Mouse (Mus musculus): ENCODE results near the gene Cideb.

The Cideb gene

DNA sequence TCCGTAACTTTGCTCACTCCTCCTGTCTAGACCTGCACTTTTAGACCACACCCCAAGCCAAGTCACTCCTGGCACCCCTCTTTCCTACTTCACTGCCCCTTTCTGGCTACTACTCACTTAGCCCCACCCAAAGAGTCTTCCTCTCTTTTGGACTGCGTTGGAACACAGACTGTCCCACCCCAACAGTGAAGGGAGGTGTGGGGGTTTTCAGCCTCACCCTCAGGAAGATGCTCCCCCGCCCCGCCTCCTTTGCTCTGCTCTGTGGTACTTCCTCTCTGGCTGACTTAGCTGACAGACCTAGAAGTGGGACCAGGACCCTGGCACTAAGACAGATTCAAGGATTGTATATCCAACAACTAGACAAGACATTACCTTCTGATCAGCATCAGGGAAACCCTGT lies 7.4 kb upstream of the Cideb start, which contains the start of gene Ltb4r1:
Gene Ltb4r1 (plus strand): TSS at position 267 of the 400 bp plus-strand sequence.
- no peak for DNase-seq (ENCODE audit: low read depth, low spot score)

DNA sequence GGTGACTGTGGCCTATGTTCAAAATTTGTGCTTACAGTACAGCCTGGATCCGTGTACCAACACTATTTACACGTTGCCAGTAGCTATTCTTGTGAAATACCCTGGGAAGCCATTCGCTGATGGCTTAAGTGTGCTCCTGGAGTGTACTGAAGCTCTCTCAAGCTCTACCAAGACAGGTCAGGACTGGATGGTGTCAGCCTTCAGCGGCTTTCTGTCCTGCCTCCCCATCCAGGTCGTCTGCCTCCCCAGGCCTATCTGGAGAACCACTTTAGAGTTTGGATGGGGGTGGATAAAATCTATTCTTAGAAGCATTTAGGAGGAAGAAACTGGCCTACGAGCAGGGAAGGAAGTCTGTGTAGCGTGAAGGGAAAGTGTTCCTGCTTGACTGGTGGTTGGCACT lies 4.9 kb upstream of the Cideb start:
- DNase-seq (ENCODE audit: low read depth, low spot score): no peak

DNA sequence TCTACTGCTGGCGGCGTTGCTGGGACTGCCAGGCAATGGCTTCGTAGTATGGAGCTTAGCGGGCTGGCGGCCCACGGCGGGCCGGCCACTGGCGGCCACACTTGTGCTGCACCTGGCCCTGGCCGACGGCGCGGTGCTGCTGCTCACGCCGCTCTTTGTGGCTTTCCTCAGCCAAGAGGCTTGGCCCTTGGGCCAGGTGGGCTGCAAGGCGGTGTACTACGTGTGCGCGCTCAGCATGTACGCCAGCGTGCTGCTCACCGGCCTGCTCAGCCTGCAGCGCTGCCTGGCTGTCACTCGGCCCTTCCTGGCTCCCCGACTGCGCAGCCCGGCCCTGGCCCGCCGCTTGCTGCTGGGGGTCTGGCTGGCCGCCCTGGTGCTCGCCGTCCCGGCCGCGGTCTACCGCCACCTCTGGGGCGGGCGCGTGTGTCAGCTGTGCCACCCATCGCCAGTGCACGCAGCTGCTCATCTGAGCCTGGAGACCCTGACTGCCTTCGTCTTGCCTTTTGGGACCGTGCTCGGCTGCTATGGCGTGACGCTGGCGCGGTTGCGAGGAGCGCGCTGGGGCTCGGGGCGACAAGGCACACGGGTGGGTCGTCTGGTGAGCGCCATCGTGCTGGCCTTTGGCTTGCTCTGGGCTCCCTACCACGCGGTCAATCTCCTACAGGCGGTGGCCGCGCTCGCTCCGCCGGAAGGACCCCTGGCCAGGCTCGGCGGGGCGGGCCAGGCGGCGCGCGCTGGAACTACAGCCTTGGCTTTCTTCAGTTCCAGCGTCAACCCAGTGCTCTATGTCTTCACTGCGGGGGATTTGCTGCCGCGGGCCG lies 4.0 kb upstream of the Cideb start:
- no peak for DNase-seq (ENCODE audit: low read depth, low spot score)

DNA sequence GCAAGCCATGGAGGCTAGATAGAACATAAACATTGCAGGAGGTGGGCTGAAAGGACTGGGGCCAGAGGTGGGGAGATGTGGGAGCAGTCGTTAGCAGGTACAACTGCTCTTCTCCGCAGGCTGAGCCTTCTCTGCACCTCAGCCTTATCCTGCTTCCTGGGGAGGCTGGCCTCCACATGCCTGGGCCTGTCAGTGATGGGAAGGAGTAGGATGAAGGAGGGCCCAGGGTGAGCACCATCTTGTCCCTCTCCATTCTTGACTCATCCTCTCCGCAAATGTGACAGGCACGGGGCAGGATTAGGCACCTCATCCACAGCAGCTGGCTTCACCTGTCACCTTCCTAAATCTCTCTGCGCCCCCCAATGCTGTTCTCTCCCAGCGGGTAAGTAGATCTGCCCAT lies 2.9 kb upstream of the Cideb start, which contains the start of gene Ltb4r2:
Gene Ltb4r2 (plus strand): TSS at position 266 of the 400 bp plus-strand sequence.
- no peak for DNase-seq (ENCODE audit: low read depth, low spot score)

DNA sequence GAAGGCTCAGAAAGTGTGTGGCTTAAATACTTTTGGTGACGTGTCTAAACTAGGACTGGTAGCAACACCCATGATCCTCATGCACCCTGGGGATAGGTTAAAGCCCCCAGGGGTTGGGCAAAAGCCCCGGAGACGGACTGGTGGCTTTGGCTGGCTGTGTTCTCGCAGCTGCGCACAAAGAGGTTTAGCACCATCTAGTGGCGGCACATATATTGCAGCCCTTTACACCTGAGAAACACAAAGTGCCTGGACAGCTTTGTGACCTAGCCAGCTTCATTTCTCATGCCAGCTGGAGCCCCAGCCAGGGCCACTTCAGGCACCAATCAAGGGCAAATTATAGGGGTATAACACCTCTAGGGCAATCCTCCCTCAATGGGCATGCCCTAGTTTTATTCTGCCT lies 1.9 kb upstream of the Cideb start:
- peak; percentile 60 for DNase-seq (ENCODE audit: low read depth, low spot score)

DNA sequence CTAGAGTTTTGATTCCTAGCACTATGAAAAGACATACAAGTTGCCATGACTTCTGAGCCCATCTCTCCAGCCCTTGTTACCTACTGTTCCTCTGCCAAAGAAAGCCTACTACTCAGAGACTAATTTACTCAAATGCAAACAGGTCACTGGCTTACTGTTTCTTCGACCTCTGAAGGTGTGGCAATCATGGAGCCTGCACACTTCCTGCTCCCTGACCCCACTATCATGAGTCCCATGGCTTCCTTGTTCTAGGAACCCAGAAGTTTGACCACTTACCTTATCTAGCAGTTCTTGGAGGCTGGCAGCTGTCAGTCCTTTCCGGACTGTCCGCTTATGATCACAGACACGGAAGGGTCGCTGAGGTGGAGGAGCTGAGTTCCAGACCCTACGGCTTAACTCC lies 692 bp downstream of the Cideb start:
- no peak for DNase-seq (ENCODE audit: low read depth, low spot score)

DNA sequence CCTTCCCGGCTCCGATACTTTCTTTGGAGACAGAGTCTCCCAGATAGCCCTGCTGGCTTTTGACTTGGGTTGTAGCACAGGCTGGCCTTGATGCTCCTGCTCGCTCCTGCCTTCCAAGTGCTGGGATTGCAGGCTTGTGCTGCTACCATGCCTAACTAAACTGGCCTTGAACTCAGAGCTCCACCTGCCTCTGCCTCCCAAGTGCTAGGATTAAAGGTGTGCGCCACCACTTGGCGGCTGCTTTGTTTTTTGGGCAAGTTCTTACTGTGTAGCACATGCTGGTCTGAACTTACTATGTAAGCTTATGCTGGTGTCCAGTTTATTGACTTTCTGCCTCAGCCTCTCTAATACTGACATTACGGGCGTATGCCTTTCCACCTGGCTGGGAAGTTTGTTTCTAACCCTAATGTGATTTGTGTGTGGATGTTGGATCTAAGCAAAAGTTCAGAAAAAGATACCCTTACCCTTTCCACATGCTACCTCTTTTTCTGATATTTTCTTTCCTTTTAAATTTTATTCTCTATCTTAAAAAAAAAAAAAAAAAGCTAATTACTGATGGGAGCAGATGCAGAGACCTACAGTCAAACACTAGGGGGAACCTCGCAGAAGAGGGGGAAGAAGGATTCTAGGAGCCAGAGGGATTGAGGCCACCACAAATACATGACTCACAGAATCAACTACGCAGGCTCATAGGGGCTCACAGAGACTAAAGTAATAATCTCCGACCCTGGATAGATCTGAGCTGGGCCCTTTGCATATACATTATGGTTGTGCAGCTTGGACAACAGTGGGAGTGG lies 11.0 kb downstream of the Cideb start:
- no peak for DNase-seq (ENCODE audit: low read depth, low spot score)

DNA sequence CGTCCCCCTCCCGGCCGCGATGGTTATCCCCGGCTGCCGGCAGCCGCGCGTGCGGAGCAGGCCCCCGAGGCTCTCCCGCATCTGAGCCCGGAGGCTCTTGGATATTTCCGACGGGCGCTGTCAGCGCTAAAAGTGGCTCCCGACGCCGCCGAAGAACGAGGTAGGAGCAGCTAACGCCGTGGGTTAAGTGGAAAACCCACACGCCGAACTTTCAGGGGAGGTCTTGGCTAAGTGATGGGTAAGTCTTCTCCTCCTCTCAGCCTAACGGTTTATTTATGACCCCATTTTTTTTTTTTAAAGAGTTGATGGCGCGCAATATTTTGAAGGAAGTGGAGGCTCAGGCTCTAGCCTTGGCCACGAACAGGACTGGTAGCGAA lies 12.4 kb downstream of the Cideb start:
- no peak for DNase-seq (ENCODE audit: low read depth, low spot score)

DNA sequence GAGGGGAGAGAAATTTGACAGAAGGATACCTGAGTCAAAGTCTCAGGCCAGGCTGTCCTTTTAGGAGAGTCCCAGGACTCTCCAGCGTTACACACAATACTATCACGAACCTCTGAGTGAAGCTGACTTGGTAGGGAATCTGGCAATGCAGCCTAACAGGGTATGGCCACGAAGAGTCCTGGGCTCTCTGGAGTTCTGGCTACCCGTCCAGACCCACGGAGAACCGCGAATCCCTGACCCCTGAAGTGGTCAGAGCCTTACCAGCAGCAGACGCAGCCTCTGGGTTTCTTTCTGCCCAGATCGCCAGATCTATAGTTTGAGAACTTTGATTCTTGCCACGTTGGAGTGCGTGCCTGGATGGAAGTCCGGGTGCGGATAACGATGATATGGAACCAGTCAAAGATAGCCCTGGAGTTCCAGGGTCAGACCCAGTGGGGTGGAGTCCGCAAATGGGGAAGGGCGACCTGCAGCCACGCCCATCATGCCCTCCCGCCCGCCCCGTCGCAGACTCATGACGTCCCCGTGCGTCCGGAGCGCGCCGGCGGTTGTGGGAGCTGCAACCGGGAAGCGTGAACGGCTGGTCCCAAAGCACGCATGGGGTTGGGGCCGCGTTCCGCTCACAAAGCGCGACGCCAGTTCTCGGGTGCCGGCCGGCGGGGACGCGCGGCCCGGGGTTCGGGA lies 12.9 kb downstream of the Cideb start, which contains the start of the genes Dhrs1 and Nop9:
Gene Dhrs1 (minus strand): TSS at position 511 of the 681 bp plus-strand sequence.
Gene Nop9 (plus strand): TSS at position 514 of the 681 bp plus-strand sequence.
- peak; percentile 73 for DNase-seq (ENCODE audit: low read depth, low spot score)

DNA sequence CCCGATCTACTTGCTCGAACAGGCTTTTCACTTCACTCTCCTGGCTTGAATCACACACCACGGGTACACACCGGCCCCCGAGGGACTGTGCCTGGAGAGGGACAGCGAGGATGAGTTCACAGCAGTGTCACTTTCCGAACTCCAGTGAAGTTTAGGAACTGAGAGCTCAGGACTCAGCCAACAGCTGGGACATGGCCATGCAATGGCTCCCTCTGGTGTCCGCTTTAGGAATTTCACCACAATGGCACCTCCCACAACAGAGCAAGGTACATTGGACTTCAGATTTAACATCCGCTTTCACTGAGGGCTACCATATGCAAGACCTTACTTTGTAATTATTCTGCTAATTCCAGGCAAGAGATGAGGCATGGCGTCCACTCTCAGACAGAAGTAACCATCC lies 14.5 kb downstream of the Cideb start:
- peak; percentile 69 for DNase-seq (ENCODE audit: low read depth, low spot score)

DNA sequence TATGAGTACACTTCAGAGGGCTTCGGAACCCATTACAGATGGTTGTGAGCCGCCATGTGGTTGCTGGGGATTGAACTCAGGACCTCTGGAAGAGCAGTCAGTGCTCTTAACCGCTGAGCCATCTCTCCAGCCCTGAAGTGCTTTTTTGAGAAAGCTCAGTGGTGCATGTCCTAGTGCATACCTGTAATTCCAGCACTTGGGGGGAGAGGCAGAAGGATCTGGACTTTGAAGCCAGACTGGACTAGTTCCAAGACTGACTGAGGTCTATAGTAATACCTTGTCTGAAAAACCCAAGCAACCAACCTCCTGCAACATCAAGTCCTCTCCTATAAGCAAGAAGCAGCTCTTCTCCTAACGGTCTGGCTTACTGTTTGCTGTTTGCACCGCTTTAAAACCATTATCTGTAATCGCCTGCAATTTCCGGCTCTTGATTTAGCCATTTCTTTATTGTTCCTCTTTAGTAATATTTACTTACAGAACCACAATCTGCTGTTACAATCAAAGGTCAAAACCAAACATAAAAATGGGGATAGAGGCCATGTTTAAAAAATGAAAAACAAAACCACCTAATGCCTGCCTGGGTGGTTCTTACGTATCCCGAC lies 21.1 kb downstream of the Cideb start:
- DNase-seq (ENCODE audit: low read depth, low spot score): no peak

DNA sequence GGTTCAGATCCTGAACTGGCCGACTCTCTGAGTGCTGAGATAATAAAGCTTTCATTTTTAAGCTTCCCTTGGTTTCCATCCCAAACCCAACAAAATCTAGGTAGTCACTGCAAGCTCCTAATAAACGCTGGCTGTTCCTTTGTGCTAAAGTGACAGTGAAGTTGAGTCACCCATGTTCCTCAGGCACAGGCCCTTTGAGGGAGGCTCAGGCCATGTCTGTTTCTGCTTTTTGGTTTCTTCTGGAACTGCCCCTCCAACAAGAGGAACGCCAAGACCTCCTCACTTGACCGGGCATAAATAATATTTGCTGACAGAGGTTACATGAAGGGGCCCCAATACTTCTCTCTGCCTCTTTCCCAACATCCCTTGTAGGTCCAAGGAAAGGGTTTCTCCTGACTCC lies 22.5 kb downstream of the Cideb start:
- no peak for DNase-seq (ENCODE audit: low read depth, low spot score)

DNA sequence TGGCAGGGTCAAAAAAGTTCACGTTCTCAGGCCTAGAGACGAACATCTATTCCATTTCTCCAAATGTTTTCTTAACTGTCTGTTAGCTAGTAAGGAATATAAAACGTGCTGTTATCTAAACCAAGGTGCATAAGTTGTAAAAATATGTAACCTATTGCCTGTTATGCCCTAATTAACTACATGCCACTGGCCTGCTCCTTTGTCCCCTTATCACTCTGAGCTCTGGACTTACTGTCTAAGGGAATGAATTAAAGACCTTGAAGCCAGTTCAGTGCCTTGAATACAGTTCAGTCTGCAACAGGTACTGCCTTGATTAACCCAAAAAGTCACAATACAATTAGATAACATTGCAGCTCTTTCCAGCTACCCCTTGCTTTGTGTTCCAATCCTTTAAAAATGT lies 22.9 kb downstream of the Cideb start:
- no peak for DNase-seq (ENCODE audit: low read depth, low spot score)

DNA sequence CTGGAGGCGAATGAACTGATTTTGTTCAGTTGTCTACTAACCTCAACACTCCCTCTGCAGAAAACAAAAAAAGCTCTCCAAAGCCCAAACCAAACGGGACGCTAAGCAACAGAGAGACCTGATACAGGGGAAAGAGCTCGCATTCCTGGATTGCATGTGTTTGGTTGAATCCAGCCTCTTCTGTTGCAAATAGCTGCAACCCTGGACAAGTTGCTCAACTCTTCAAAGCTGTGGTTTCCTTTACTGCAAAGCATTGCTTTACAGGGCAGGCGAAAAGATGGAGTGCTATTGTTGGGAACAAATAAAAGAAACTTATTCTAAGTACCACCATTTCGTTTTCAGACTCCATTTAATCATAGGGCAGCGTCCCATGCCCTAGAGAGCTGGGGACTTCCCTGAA lies 23.4 kb downstream of the Cideb start:
- DNase-seq (ENCODE audit: low read depth, low spot score): no peak

DNA sequence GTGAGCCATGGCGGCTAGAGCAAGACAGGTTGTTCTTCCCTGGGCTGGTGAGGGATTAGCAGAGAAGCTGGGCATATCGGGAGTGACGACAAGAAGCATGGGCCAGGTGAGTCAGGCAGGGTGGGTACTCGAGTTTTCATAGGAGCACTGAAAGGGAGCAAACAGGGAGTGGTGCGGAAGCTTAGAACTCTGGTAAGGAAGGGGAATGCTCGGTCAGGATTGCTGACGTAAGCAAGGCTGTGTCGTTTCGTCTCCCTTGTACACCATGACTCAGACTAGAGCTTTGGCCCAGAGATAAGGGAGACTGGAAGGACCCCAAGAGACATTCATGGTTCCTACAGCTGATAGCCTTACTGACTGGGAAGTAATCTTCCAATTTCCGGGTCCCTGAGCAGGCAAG lies 24.4 kb downstream of the Cideb start:
- no peak for DNase-seq (ENCODE audit: low read depth, low spot score)

DNA sequence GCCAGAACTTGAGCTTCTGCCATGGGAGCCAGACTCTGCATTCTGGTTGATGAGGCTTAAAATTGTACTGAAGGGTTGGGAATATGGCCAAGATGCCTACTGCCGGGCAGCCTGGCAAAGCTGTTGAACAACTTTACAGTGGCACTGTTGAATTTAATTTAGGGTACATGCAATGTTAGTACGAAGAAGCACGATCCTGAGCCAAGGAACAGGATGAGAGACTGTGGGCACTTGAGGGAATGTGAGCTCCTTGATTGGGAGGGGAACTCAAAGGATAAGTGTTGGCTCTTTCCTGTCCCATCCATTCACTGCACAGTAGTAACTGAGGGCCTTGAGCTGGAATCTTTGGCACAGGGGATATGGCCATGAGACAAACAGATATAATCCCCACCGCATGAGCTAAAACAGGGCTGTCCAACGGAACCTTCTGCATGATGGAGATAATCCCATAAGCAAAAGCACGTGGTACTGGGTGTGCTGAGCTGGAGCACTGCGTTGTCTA lies 27.7 kb downstream of the Cideb start:
- no peak for DNase-seq (ENCODE audit: low read depth, low spot score)

DNA sequence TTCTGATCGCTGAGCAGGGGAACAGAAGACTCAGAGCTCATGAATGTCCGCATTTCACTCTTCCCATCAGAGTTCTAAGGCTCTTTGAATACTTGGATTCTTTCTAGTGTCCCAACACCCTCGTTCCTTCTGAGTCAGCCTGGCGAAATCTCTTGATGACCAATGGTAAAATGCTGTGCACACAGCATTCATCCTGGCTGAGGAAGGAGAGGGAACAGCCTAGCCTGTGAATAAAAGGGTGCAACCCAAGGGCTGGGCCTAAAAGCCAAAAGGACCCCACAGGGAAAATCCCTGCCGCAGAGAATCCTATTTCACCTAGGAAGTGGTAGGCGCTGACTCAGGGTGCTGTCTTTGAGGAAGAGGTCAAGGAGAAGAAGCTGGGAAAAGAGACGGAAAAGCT lies 28.1 kb downstream of the Cideb start:
- no peak for DNase-seq (ENCODE audit: low read depth, low spot score)

DNA sequence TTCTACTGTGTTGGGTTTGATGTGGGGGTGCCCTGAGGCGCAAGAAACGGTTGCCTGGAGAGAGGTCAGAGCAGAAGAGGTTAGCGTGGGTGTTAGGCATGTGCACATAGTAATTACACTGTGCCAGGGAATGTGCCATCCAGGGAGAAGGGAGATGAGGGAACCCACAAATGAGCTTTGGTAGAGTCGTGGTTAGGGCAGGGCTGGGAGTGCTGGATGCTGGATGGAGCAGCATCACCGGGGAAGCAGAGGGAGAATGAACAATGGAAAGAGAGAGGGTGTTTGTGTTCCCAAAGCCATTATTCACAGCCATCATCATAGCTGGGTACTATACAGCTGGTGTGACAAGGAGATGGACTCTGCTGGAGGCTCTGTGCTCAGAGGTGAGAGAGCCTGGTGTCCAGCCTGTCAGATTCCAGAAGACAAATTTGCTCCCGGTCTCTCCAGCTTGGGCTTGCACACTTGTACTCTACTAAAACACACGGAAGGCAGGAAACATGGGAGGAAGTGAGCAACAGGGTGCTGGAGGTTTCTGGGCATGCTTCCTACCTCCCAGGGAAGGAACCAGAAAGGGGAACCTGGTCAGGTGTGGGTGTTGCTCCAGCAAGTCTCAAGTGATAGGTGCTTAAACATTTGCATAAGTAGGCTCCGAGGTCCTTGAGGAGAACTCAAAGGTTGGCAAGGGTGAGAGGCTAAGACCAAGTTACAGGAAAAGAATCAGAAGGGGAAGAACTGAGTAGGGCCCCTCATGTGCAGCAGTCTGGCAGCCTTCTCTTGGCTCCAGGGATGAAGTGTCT lies 30.2 kb downstream of the Cideb start:
- DNase-seq (ENCODE audit: low read depth, low spot score): no peak

DNA sequence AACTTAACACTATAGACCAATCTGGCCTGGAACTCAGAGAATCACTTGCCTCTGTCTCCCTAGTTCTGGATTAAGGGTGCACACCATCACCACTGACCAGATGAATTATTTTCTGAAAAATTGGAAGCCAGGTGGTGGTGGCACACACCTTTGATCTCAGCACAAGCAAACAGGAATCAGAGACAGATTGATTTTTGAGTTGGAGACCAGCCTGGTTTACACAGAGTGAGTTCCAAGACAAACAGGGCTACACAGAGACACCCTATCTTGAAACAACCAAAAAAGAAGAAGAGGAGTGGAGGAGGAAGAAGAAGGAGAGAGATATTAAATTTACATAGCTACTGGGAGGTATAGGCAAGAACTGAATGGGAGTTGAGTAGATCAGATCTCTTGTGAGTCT lies 32.0 kb downstream of the Cideb start:
- no peak for DNase-seq (ENCODE audit: low read depth, low spot score)

DNA sequence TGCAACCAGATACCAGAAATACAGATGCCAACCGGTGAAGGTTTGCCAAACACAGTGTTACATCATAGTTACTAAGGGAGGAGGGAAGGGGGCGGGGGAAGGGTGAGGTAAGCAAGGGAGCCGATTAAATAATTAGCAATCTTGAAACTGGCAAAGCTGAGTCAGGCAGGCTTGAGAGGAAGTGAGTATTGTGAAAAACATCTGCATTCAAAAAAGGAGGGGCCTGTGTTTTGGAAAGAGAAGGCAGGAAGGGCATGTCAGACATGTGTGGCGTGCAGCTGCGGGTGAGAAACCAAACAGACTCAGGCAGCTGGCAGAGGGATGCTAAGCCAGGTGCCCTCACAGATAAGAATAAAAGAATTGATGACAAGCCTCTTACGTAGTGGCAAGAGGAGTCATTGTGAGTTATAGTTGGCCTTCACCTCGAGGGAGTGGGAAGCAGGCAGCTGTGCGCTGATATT lies 33.8 kb downstream of the Cideb start:
- DNase-seq (ENCODE audit: low read depth, low spot score): no peak

DNA sequence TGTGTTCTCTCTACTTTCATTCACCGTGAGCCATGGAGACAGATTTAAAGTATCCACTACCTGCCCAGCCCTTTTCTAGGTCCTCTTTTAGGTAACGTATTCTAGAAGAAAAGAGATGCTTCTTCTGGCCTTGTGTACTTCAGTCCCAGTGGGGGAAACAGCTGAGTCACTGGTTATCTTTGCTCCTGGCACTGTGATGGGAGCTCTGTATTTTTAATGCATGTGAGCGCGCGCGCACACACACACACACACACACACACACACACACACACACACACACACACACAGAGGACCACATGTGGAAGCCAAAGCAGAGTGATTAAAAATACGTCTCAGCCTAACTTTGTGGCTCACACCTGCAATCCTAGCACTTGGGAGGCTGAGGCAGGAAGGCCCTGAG lies 34.8 kb downstream of the Cideb start:
- no peak for DNase-seq (ENCODE audit: low read depth, low spot score)

Measured in retina, postnatal 7 days (tissue).